Mouse (Mus musculus) G1E (cell line): Measurements from ENCODE around the gene Gipc3. TPM values are rescaled to one million over a fixed set of nuclear protein-coding genes. Genes with fewer than 3 reads are reported as not detected.

Source experiments
- ATAC-seq: 2 replicates; pipeline ENCODE4 v1.8.0; 2016; ENCODE audit warnings: mild to moderate bottlenecking; ENCODE audit not compliant: insufficient number of reproducible peaks, poor library complexity, low FRiP score, severe bottlenecking; ENCODE audit errors: extremely low read depth
- DNase-seq: peaks from one replicate; pipeline ENCODE4 v3.0.0; 2012; ENCODE audit warnings: low spot score
- H3K27me3 ChIP-seq: 2 replicates; pipeline ENCODE4 v1.6.1; 2012; ENCODE audit warnings: mild to moderate bottlenecking, low read length, inconsistent platforms; ENCODE audit not compliant: insufficient read depth
- H3K36me3 ChIP-seq: replicated peaks from 2 replicates; pipeline ENCODE3; 2012; ENCODE audit warnings: mild to moderate bottlenecking, inconsistent platforms
- H3K4me1 ChIP-seq: 2 replicates; pipeline ENCODE4 v1.6.1; 2012; ENCODE audit warnings: low read depth, low read length, inconsistent platforms, mixed read lengths; ENCODE audit not compliant: insufficient read depth
- H3K4me3 ChIP-seq: 2 replicates; pipeline ENCODE4 v1.5.1; 2012; ENCODE audit warnings: low read depth, mild to moderate bottlenecking, inconsistent platforms, low read length, moderate library complexity, mixed read lengths
- H3K9me3 ChIP-seq: replicated peaks from 2 replicates; pipeline ENCODE4 v1.6.1; 2012; ENCODE audit warnings: inconsistent platforms
- CTCF ChIP-seq: IDR thresholded peaks from 2 replicates; pipeline ENCODE4 v1.5.1; 2012; ENCODE audit warnings: low read depth, low read length, inconsistent platforms, mixed read lengths
- GATA1 ChIP-seq: IDR thresholded peaks from 2 replicates; pipeline ENCODE4 v1.6.1; 2012; ENCODE audit warnings: borderline replicate concordance, low read length, inconsistent platforms, mixed read lengths
- GATA2 ChIP-seq: IDR thresholded peaks from 2 replicates; pipeline ENCODE4 v1.6.1; 2012; ENCODE audit warnings: low read depth, low read length, inconsistent platforms, borderline replicate concordance
- POLR2AphosphoS5 ChIP-seq: IDR thresholded peaks from 2 replicates; pipeline ENCODE4 v1.6.1; 2012; ENCODE audit warnings: low read depth, low read length, inconsistent platforms; ENCODE audit not compliant: insufficient replicate concordance
- TAL1 ChIP-seq: conservative IDR thresholded peaks from 2 replicates; pipeline ENCODE4 v1.6.1; 2012; ENCODE audit warnings: low read depth, low read length, inconsistent platforms, mixed read lengths
- polyA plus RNA-seq: library from polyadenylated mRNA; stranded (reverse); fragments of >175 nt; gene quantifications from 2 replicates; pipeline ENCODE4 v1.2.3, GENCODE M21; 2012
- total RNA-seq, 2 experiments: library from RNA; stranded (forward) in 1 of 2; stranded (reverse) in 1 of 2; fragments of 200-1000 nt in 1 of 2; fragments of >200 nt in 1 of 2; fragmentation: Nextera tagmentation in 1 of 2; gene quantifications; 2 replicates each; pipeline ENCODE4 v1.2.3; 2014 to 2017

Gene Gipc3
- total and polyA plus RNA-seq, 3 experiments = 0.11 TPM; not detected in 2

GRCm38 (mm10) chr10:81323791-81324530, 19.1 kb downstream of the Gipc3 start:
- ATAC-seq (no peak), DNase-seq (no peak)
- Histone ChIP-seq H3K27me3 (no peaks in the 10 kb centered on the region; the same call in 1 of the 2 replicates), H3K4me1 (peaks cover 68% of the 10 kb centered on the region), H3K9me3 (no peaks in the 10 kb centered on the region), H3K4me3 (no peak overlapping the region), H3K36me3 (peaks cover 74% of the 10 kb centered on the region)
- TF ChIP-seq GATA1 (no peak), POLR2AphosphoS5 (no peak), TAL1 (no peak), CTCF (no peak), GATA2 (no peak)

- Histone ChIP-seq H3K27me3 (no peaks in the 10 kb centered on the region; the same call in 1 of the 2 replicates), H3K4me3 (peak overlapping the region; percentile 98; the same call in 1 of the 2 replicates), H3K4me1 (peaks cover 69% of the 10 kb centered on the region), H3K36me3 (peaks cover 74% of the 10 kb centered on the region), H3K9me3 (no peaks in the 10 kb centered on the region)
- DNase-seq = no peak
- no peak for TF ChIP-seq POLR2AphosphoS5
- no peak for TF ChIP-seq CTCF
- no peak for TF ChIP-seq GATA1
- TF ChIP-seq TAL1 = no peak
- TF ChIP-seq GATA2 = no peak
- ATAC-seq = no peak
These were observed 19.8 kb downstream of the Gipc3 start for GRCm38 (mm10) chr10:81323141-81323775.

- no peak for ATAC-seq
- peak overlapping the region; percentile 98; the same call in 1 of the 2 replicates for H3K4me3 ChIP-seq
- H3K36me3 ChIP-seq = peaks cover 75% of the 10 kb centered on the region
These were observed 20.6 kb downstream of the Gipc3 start for GRCm38 (mm10) chr10:81322444-81322843.

GRCm38 (mm10) chr10:81321436-81321835, 21.6 kb downstream of the Gipc3 start:
- H3K27me3 ChIP-seq = no peaks in the 10 kb centered on the region; the same call in 1 of the 2 replicates
- TF ChIP-seq CTCF (no peak), TAL1 (no peak), GATA1 (no peak), POLR2AphosphoS5 (no peak), GATA2 (no peak)
- DNase-seq (peak; percentile 37), ATAC-seq (no peak)
- H3K4me3 ChIP-seq = peak overlapping the region; percentile 98
- peaks cover 76% of the 10 kb centered on the region for H3K36me3 ChIP-seq
- H3K9me3 ChIP-seq = no peaks in the 10 kb centered on the region
- H3K4me1 ChIP-seq = peaks cover 77% of the 10 kb centered on the region

More at GRCm38 (mm10) chr10:81322444-81322843, 20.6 kb downstream of the Gipc3 start:
- peaks cover 70% of the 10 kb centered on the region for H3K4me1 ChIP-seq
- DNase-seq = no peak
- H3K9me3 ChIP-seq = no peaks in the 10 kb centered on the region
- no peak for TF ChIP-seq GATA1
- no peak for TF ChIP-seq CTCF
- no peak for TF ChIP-seq GATA2
- TF ChIP-seq POLR2AphosphoS5 = no peak
- no peak for TF ChIP-seq TAL1
- H3K27me3 ChIP-seq = no peaks in the 10 kb centered on the region; the same call in 1 of the 2 replicates

- Histone ChIP-seq H3K4me3 (peak within 1 kb of the TSS; percentile 98), H3K4me1 (peaks cover 81% of the 10 kb centered on the region), H3K9me3 (no peaks in the 10 kb centered on the region), H3K27me3 (no peaks in the 10 kb centered on the region; the same call in 1 of the 2 replicates), H3K36me3 (peaks cover 76% of the 10 kb centered on the region)
- ATAC-seq (peak; percentile 83), DNase-seq (peak; percentile 99)
- TF ChIP-seq CTCF (no peak), GATA2 (no peak), TAL1 (no peak), POLR2AphosphoS5 (no peak), GATA1 (no peak)
These were observed 22.3 kb downstream of the Gipc3 start, which contains the start of gene Cactin for GRCm38 (mm10) chr10:81320550-81321347. Cactin (plus strand) TSS chr10:81321103.
